9 mouse cellular contexts compared by ENCODE assay signal in genomic region chr15:62462698-62463097, GRCm38 (mm10).
DNase-seq lines count a peak whose midpoint lies in the region; ATAC-seq and TF ChIP-seq lines count a peak whose summit lies in the region.
"Had no signal": no experiment of that assay in that cellular context is flagged by ENCODE, and none has a peak within 500 bp of the region (broad histone marks: within the 10 kb centered on the region; RNA-seq: fewer than 3 reads in every experiment).

No protein-coding gene starts in this region.

- 0 out of 2 replicates have a peak overlapping the region, but pooled peaks have one; percentile 14 for H3K27ac ChIP-seq in hindbrain, embryonic 15.5 days (replicated peaks)
- H3K27ac ChIP-seq in lung, postnatal 0 days (ENCODE audit: low read length) = no peak overlapping the region
- no peak overlapping the region for H3K27ac ChIP-seq in kidney, embryonic 14.5 days (ENCODE audit: low read depth, low read length)
- H3K27ac ChIP-seq: heart, embryonic 13.5 days had no signal

- DNase-seq in 3T3-L1 (ENCODE audit: low read depth, low spot score) = peak; percentile 24
- peak; percentile 74 for DNase-seq in brain, embryonic 18.5 days (ENCODE audit: low read depth, low spot score)
- DNase-seq in frontal cortex, adult 2 months (ENCODE audit: extremely low spot score in 1 of 2, low spot score in 1 of 2) = peak; percentile 75
- DNase-seq in lung, postnatal 0 days (ENCODE audit: low spot score) = peak; percentile 55
- peak; percentile 57 for DNase-seq in right cerebral cortex, postnatal 25 days
- DNase-seq in thymus, adult 18-20 months = no peak

- no peak overlapping the region for H3K4me2 ChIP-seq in hindbrain, embryonic 15.5 days
- H3K4me2 ChIP-seq in lung, postnatal 0 days (replicated peaks; ENCODE audit: low read depth, low read length) = no peak overlapping the region
- H3K4me2 ChIP-seq in kidney, embryonic 14.5 days (replicated peaks; ENCODE audit: low read depth, low read length) = no peak overlapping the region
- H3K4me2 ChIP-seq: heart, embryonic 13.5 days had no signal

- 0 out of 2 replicates have a peak, but pooled peaks cover 4% of the 10 kb centered on the region for H3K4me1 ChIP-seq in hindbrain, embryonic 15.5 days (replicated peaks)
- no peaks in the 10 kb centered on the region for H3K4me1 ChIP-seq in lung, postnatal 0 days (ENCODE audit: insufficient read depth, low read depth, low read length)
- H3K4me1 ChIP-seq in kidney, embryonic 14.5 days (ENCODE audit: control insufficient read depth, insufficient read depth, low read length) = no peaks in the 10 kb centered on the region

- no peaks in the 10 kb centered on the region for H3K27me3 ChIP-seq in hindbrain, embryonic 15.5 days
- no peaks in the 10 kb centered on the region for H3K27me3 ChIP-seq in lung, postnatal 0 days (replicated peaks; ENCODE audit: insufficient read depth, low read length)
- no peaks in the 10 kb centered on the region for H3K27me3 ChIP-seq in kidney, embryonic 14.5 days (ENCODE audit: control insufficient read depth, insufficient read depth, low read length)
- H3K27me3 ChIP-seq: heart, embryonic 13.5 days had no signal

- H3K36me3 ChIP-seq in hindbrain, embryonic 15.5 days = no peaks in the 10 kb centered on the region
- no peaks in the 10 kb centered on the region for H3K36me3 ChIP-seq in lung, postnatal 0 days (ENCODE audit: insufficient read depth, low read length)
- H3K36me3 ChIP-seq in kidney, embryonic 14.5 days (ENCODE audit: control insufficient read depth, insufficient read depth, low read length) = no peaks in the 10 kb centered on the region
- H3K36me3 ChIP-seq: heart, embryonic 13.5 days had no signal

- TF ChIP-seq EP300 in lung, postnatal 0 days (IDR thresholded peaks at IDR 0.05) = no peak

- TF ChIP-seq CTCF in lung, postnatal 0 days (IDR thresholded peaks at IDR 0.05) = no peak

- H3K9me3 ChIP-seq in hindbrain, embryonic 15.5 days = no peaks in the 10 kb centered on the region
- no peaks in the 10 kb centered on the region for H3K9me3 ChIP-seq in lung, postnatal 0 days (ENCODE audit: low read length)
- H3K9me3 ChIP-seq in kidney, embryonic 14.5 days (ENCODE audit: control insufficient read depth, low read length) = no peaks in the 10 kb centered on the region
- H3K9me3 ChIP-seq: heart, embryonic 13.5 days had no signal

- 14% methylated on average over 3 of the region's 3 CpGs for WGBS in hindbrain, embryonic 15.5 days
- WGBS in lung, postnatal 0 days = 38% methylated on average over 3 of the region's 3 CpGs
- 44% methylated on average over 3 of the region's 3 CpGs for WGBS in kidney, embryonic 14.5 days

- no peak overlapping the region for H3K4me3 ChIP-seq in hindbrain, embryonic 15.5 days
- H3K4me3 ChIP-seq in lung, postnatal 0 days (ENCODE audit: low read depth, low read length) = no peak overlapping the region
- no peak overlapping the region for H3K4me3 ChIP-seq in kidney, embryonic 14.5 days (ENCODE audit: low read length)
- H3K4me3 ChIP-seq: heart, embryonic 13.5 days had no signal

- H3K9ac ChIP-seq in hindbrain, embryonic 15.5 days = no peak overlapping the region
- H3K9ac ChIP-seq in lung, postnatal 0 days (replicated peaks; ENCODE audit: low read depth) = no peak overlapping the region
- H3K9ac ChIP-seq in kidney, embryonic 14.5 days (ENCODE audit: low read depth, low read length) = no peak overlapping the region
- H3K9ac ChIP-seq: heart, embryonic 13.5 days had no signal

- ATAC-seq in hindbrain, embryonic 15.5 days (ENCODE audit: low FRiP score, low read depth) = peak; percentile 80
- peak; percentile 72 for ATAC-seq in lung, postnatal 0 days
- ATAC-seq in kidney, embryonic 14.5 days (ENCODE audit: low FRiP score, low TSS enrichment) = no peak

Comparison
In these comparisons a context has a peak if more than half of its experiments do, and no peak if none do; other contexts are left out.
1. DNase-seq: peak in 3T3-L1 (single experiment), brain, embryonic 18.5 days (single experiment), frontal cortex, adult 2 months (2 of 2), lung, postnatal 0 days (single experiment) and right cerebral cortex, postnatal 25 days (single experiment); none in thymus, adult 18-20 months (0 of 2).